Mouse (Mus musculus): ENCODE data around the gene Gas7. TPM values are rescaled to one million over a fixed set of nuclear protein-coding genes. Genes with fewer than 3 reads are reported as not detected.

Gas7 gene
- total and polyA plus RNA-seq, 3 experiments: 0.44 TPM; not detected in 2

- H3K4me3 ChIP-seq (ENCODE audit: low read depth, low read length): no peak overlapping the region
- H3K27me3 ChIP-seq (ENCODE audit: insufficient read depth, low read length): no peaks in the 10 kb centered on the region
- peaks cover 42% of the 10 kb centered on the region for H3K9me3 ChIP-seq (replicated peaks)
- ATAC-seq (ENCODE audit: extremely low read depth, insufficient number of reproducible peaks, low FRiP score, poor library complexity, severe bottlenecking) (no peak), DNase-seq (ENCODE audit: low spot score) (no peak)
- TF ChIP-seq POLR2AphosphoS5 (IDR thresholded peaks at IDR 0.05; ENCODE audit: insufficient replicate concordance, low read depth, low read length): no peak
- no peaks in the 10 kb centered on the region for H3K4me1 ChIP-seq (ENCODE audit: insufficient read depth, low read depth, low read length)
- H3K36me3 ChIP-seq (replicated peaks): no peaks in the 10 kb centered on the region
Measured at GRCm38 (mm10) chr11:67721485-67721884, 266.2 kb downstream of the Gas7 start.

GRCm38 (mm10) chr11:67722399-67723156, 267.3 kb downstream of the Gas7 start:
- Histone ChIP-seq H3K27me3 (ENCODE audit: insufficient read depth, low read length) (no peaks in the 10 kb centered on the region), H3K4me3 (ENCODE audit: low read depth, low read length) (no peak overlapping the region), H3K9me3 (replicated peaks) (peaks cover 45% of the 10 kb centered on the region), H3K36me3 (replicated peaks) (no peaks in the 10 kb centered on the region), H3K4me1 (ENCODE audit: insufficient read depth, low read depth, low read length) (no peaks in the 10 kb centered on the region)
- DNase-seq (ENCODE audit: low spot score) (no peak), ATAC-seq (ENCODE audit: extremely low read depth, insufficient number of reproducible peaks, low FRiP score, poor library complexity, severe bottlenecking) (no peak)
- TF ChIP-seq CTCF (IDR thresholded peaks at IDR 0.05; ENCODE audit: low read depth, low read length) (no peak), GATA2 (IDR thresholded peaks at IDR 0.05; ENCODE audit: borderline replicate concordance, low read depth, low read length) (no peak), GATA1 (IDR thresholded peaks at IDR 0.05; ENCODE audit: borderline replicate concordance, low read length) (no peak), TAL1 (conservative IDR thresholded peaks at IDR 0.05; ENCODE audit: low read depth, low read length) (no peak), POLR2AphosphoS5 (IDR thresholded peaks at IDR 0.05; ENCODE audit: insufficient replicate concordance, low read depth, low read length) (no peak)

- H3K9me3 ChIP-seq (replicated peaks): peaks cover 44% of the 10 kb centered on the region
- H3K36me3 ChIP-seq (replicated peaks): no peaks in the 10 kb centered on the region
- no peak overlapping the region for H3K4me3 ChIP-seq (ENCODE audit: low read depth, low read length)
- DNase-seq (ENCODE audit: low spot score) (no peak), ATAC-seq (ENCODE audit: extremely low read depth, insufficient number of reproducible peaks, low FRiP score, poor library complexity, severe bottlenecking) (no peak)
- TF ChIP-seq TAL1 (conservative IDR thresholded peaks at IDR 0.05; ENCODE audit: low read depth, low read length): no peak
- no peak for TF ChIP-seq GATA2 (IDR thresholded peaks at IDR 0.05; ENCODE audit: borderline replicate concordance, low read depth, low read length)
- no peak for TF ChIP-seq GATA1 (IDR thresholded peaks at IDR 0.05; ENCODE audit: borderline replicate concordance, low read length)
- no peak for TF ChIP-seq CTCF (IDR thresholded peaks at IDR 0.05; ENCODE audit: low read depth, low read length)
- no peak for TF ChIP-seq POLR2AphosphoS5 (IDR thresholded peaks at IDR 0.05; ENCODE audit: insufficient replicate concordance, low read depth, low read length)
- no peaks in the 10 kb centered on the region for H3K4me1 ChIP-seq (ENCODE audit: insufficient read depth, low read depth, low read length)
- no peaks in the 10 kb centered on the region for H3K27me3 ChIP-seq (ENCODE audit: insufficient read depth, low read length)
Measured at GRCm38 (mm10) chr11:67723231-67724013, 268.2 kb downstream of the Gas7 start.

GRCm38 (mm10) chr11:67727095-67727494, 271.9 kb downstream of the Gas7 start:
- H3K27me3 ChIP-seq (ENCODE audit: insufficient read depth, low read length): no peaks in the 10 kb centered on the region
- ATAC-seq (ENCODE audit: extremely low read depth, insufficient number of reproducible peaks, low FRiP score, poor library complexity, severe bottlenecking): no peak
- H3K4me1 ChIP-seq (ENCODE audit: insufficient read depth, low read depth, low read length): no peaks in the 10 kb centered on the region
- peaks cover 43% of the 10 kb centered on the region for H3K9me3 ChIP-seq (replicated peaks)
- H3K4me3 ChIP-seq (ENCODE audit: low read depth, low read length): no peak overlapping the region
- no peak for TF ChIP-seq POLR2AphosphoS5 (IDR thresholded peaks at IDR 0.05; ENCODE audit: insufficient replicate concordance, low read depth, low read length)
- no peak for TF ChIP-seq TAL1 (conservative IDR thresholded peaks at IDR 0.05; ENCODE audit: low read depth, low read length)
- TF ChIP-seq GATA1 (IDR thresholded peaks at IDR 0.05; ENCODE audit: borderline replicate concordance, low read length): no peak
- TF ChIP-seq GATA2 (IDR thresholded peaks at IDR 0.05; ENCODE audit: borderline replicate concordance, low read depth, low read length): no peak
- no peak for TF ChIP-seq CTCF (IDR thresholded peaks at IDR 0.05; ENCODE audit: low read depth, low read length)
- no peaks in the 10 kb centered on the region for H3K36me3 ChIP-seq (replicated peaks)
- DNase-seq (ENCODE audit: low spot score): no peak

GRCm38 (mm10) chr11:67728726-67729125, 273.5 kb downstream of the Gas7 start:
- Histone ChIP-seq H3K36me3 (replicated peaks) (no peaks in the 10 kb centered on the region), H3K9me3 (replicated peaks) (peaks cover 37% of the 10 kb centered on the region), H3K4me3 (ENCODE audit: low read depth, low read length) (no peak overlapping the region), H3K27me3 (ENCODE audit: insufficient read depth, low read length) (no peaks in the 10 kb centered on the region), H3K4me1 (ENCODE audit: insufficient read depth, low read depth, low read length) (no peaks in the 10 kb centered on the region)
- ATAC-seq (ENCODE audit: extremely low read depth, insufficient number of reproducible peaks, low FRiP score, poor library complexity, severe bottlenecking) (no peak), DNase-seq (ENCODE audit: low spot score) (no peak)
- no peak for TF ChIP-seq GATA1 (IDR thresholded peaks at IDR 0.05; ENCODE audit: borderline replicate concordance, low read length)
- TF ChIP-seq CTCF (IDR thresholded peaks at IDR 0.05; ENCODE audit: low read depth, low read length): no peak
- TF ChIP-seq GATA2 (IDR thresholded peaks at IDR 0.05; ENCODE audit: borderline replicate concordance, low read depth, low read length): no peak
- TF ChIP-seq TAL1 (conservative IDR thresholded peaks at IDR 0.05; ENCODE audit: low read depth, low read length): no peak
- no peak for TF ChIP-seq POLR2AphosphoS5 (IDR thresholded peaks at IDR 0.05; ENCODE audit: insufficient replicate concordance, low read depth, low read length)

- Histone ChIP-seq H3K27me3 (ENCODE audit: insufficient read depth, low read length) (no peaks in the 10 kb centered on the region), H3K9me3 (replicated peaks) (peaks cover 34% of the 10 kb centered on the region), H3K36me3 (replicated peaks) (no peaks in the 10 kb centered on the region), H3K4me1 (ENCODE audit: insufficient read depth, low read depth, low read length) (no peaks in the 10 kb centered on the region), H3K4me3 (ENCODE audit: low read depth, low read length) (no peak overlapping the region)
- DNase-seq (ENCODE audit: low spot score) (no peak), ATAC-seq (ENCODE audit: extremely low read depth, insufficient number of reproducible peaks, low FRiP score, poor library complexity, severe bottlenecking) (no peak)
- TF ChIP-seq CTCF (IDR thresholded peaks at IDR 0.05; ENCODE audit: low read depth, low read length): no peak
Measured at GRCm38 (mm10) chr11:67731056-67731455, 275.8 kb downstream of the Gas7 start.

Data from G1E (cell line).